Mouse (Mus musculus): ENCODE measurements at regions not wholly inside any gene's neighbourhood (a gene's known extent, or its start where the extent isn't known, plus 50 kb on each side); places are given as distances from the start of the nearest gene placed in this dataset.

- 54% methylated on average over 10 of the region's 10 CpGs for WGBS (ENCODE audit: insufficient replicate concordance)
- H3K27me3 ChIP-seq (replicated peaks): peaks cover 2% of the 10 kb centered on the region; the same call in 1 of the 2 replicates
- H3K4me1 ChIP-seq: peaks cover 56% of the 10 kb centered on the region
- peak overlapping the region; percentile 10; the same call in 1 of the 2 replicates for H3K4me2 ChIP-seq
- H3K27ac ChIP-seq: no peak overlapping the region
- no peak overlapping the region for H3K9ac ChIP-seq
- H3K36me3 ChIP-seq: no peaks in the 10 kb centered on the region
- no peaks in the 10 kb centered on the region for H3K9me3 ChIP-seq (replicated peaks)
- no peak overlapping the region for H3K4me3 ChIP-seq
- peak; percentile 31; the same call in 1 of the 2 replicates for ATAC-seq
These were observed 69.1 kb upstream of the Serp2 start for GRCm38 (mm10) chr14:76625589-76626368.

DNA sequence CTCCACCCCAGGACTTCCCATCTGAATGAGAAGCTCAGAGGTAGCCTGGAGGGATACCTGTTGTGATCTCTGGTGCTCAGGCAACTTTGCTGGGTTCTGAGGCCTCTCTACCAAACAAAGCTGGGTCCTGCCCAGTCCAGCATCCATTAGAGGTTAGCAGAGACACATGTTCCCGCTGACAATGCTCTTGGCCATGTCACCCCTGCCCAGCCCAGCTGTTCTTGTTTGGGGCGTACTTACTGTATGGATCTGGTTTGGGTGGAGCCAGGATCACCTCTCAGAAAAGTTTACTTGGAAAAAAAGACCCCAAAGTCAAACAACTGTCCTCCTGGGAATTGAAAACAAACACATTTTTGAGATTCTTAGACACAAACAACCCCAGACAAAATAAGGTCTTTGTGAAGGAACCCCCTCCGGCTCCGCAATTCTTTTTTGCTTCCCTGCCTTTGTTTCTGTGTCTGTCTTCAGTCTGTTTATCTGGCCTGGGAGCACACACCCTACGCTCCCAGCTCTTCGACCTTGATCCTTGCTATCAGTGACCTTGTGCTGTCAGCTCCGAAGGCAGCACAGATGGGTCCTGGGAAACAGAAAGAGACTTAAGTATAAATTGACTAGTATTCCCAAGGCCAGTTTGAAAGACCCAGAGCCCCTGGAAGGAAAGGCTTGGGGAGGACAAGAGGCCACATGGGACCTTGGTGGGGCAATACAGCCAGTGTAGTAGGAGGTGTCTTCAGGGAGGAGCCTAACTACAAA is 68.1 kb upstream of the Serp2 start:
- Histone ChIP-seq H3K27me3 (replicated peaks) (no peaks in the 10 kb centered on the region), H3K27ac (no peak overlapping the region; the same call in 1 of the 2 replicates), H3K4me2 (no peak overlapping the region; the same call in 1 of the 2 replicates), H3K9ac (peak overlapping the region; percentile 18; the same call in 1 of the 2 replicates), H3K4me3 (no peak overlapping the region), H3K36me3 (no peaks in the 10 kb centered on the region), H3K4me1 (peaks cover 53% of the 10 kb centered on the region), H3K9me3 (replicated peaks) (no peaks in the 10 kb centered on the region)
- 50% methylated on average over 7 of the region's 7 CpGs for WGBS (ENCODE audit: insufficient replicate concordance)
- 0 out of 2 replicates have a peak, but pooled peaks have one; percentile 40 for ATAC-seq

DNA sequence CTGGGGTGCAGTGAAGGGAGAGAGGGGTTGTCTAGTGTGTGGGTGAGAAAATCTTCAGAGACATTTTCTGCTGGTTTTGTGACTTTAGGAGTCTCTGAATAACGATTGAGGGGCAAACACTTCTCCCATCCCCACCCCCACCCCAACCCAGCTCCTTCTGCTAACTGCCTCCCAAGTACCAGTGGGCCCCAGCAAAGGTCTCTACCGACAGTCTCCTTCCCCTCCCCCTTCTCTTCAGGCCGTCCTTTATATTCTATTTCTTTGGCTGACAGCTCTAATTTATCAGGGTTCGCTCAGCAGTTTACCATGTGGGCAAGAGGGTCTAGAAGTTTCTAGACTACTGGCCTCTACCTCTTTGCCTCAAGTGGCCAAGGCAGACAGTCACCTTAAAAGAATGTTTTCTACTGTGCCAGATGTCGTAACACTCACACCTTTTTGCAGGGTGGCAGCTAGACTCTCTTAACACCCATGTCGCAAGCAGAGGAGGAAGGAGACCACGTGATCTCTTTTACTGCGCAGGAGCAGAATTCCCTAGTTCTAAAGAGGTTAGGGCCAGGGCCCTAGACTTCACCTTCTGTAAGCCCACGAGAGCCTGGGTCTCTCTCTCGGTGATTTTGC is 66.8 kb upstream of the Serp2 start:
- Histone ChIP-seq H3K4me1 (peaks cover 53% of the 10 kb centered on the region), H3K9ac (no peak overlapping the region), H3K4me3 (no peak overlapping the region), H3K4me2 (peak overlapping the region; percentile 19), H3K27me3 (replicated peaks) (no peaks in the 10 kb centered on the region), H3K9me3 (replicated peaks) (no peaks in the 10 kb centered on the region), H3K36me3 (no peaks in the 10 kb centered on the region), H3K27ac (no peak overlapping the region; the same call in 1 of the 2 replicates)
- ATAC-seq: no peak
- WGBS (ENCODE audit: insufficient replicate concordance): 23% methylated on average over 10 of the region's 10 CpGs

GRCm38 (mm10) chr14:76622634-76623291 is 66.1 kb upstream of the Serp2 start:
- peak overlapping the region; percentile 26; the same call in 1 of the 2 replicates for H3K4me2 ChIP-seq
- H3K9me3 ChIP-seq (replicated peaks): no peaks in the 10 kb centered on the region
- no peak overlapping the region; the same call in 1 of the 2 replicates for H3K27ac ChIP-seq
- no peaks in the 10 kb centered on the region for H3K36me3 ChIP-seq
- no peaks in the 10 kb centered on the region for H3K27me3 ChIP-seq (replicated peaks)
- no peak; the same call in 1 of the 2 replicates for ATAC-seq
- H3K4me1 ChIP-seq: peaks cover 53% of the 10 kb centered on the region
- H3K9ac ChIP-seq: no peak overlapping the region
- WGBS (ENCODE audit: insufficient replicate concordance): 18% methylated on average over 11 of the region's 11 CpGs
- no peak overlapping the region for H3K4me3 ChIP-seq

DNA sequence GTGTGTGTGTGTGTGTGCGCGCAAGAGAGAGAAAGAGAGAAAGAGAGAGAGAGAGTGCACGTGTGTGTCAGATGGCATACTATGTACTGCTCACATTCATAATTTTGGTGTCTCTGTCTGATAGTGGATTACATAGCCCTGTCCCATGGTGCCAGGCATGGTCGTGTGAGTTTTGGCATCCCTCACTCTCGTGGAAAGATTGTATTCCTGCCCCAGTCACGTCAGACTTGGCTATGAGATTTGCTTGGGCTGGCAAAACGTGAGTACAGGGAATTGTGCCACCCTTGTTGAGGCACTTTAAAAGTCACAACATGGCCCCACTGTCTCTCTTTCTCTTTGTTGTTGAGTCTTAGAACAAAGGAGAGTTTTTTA is 62.3 kb upstream of the Serp2 start:
- no peaks in the 10 kb centered on the region for H3K9me3 ChIP-seq (replicated peaks)
- WGBS (ENCODE audit: insufficient replicate concordance): 67% methylated on average over 7 of the region's 7 CpGs
- no peak overlapping the region for H3K9ac ChIP-seq
- H3K27ac ChIP-seq: no peak overlapping the region
- no peaks in the 10 kb centered on the region for H3K27me3 ChIP-seq (replicated peaks)
- H3K4me1 ChIP-seq: peaks cover 45% of the 10 kb centered on the region
- H3K36me3 ChIP-seq: no peaks in the 10 kb centered on the region
- ATAC-seq: no peak
- no peak overlapping the region for H3K4me3 ChIP-seq
- no peak overlapping the region for H3K4me2 ChIP-seq

DNA sequence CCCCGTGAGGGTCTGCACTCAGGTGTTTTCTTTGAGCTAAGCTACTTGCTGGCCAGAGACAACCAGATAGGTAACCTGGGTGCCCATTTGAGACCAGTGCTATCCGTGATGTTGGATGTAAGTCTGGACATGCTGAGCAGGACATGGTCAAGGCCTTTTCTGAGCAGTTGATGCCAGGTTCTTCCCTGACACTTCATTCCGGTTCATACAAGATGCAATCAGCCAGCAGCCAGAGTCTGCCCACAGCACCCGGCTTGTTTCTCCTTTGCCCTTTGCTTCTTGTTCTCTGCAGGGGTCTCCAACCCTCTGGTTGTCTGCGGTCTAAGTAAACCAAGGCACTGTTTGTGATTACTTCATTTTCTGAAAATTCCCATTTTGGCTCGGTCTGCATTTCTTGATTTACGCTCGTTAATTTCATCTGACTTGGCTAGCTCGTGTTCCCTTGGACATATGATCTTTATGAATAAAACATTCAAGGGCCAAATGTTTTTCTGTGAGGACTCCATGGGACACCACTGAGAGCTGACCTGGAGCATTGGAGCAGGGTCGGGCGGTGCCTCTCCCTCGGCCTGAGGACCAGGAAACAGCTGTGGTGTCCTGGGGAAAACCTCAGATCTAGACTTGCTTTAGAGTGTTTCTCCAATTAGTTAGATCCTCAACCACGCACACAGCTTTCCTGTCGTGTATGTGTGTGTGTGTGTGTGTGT is 61.8 kb upstream of the Serp2 start:
- 59% methylated on average over 14 of the region's 14 CpGs for WGBS (ENCODE audit: insufficient replicate concordance)
- H3K36me3 ChIP-seq: no peaks in the 10 kb centered on the region
- no peaks in the 10 kb centered on the region for H3K9me3 ChIP-seq (replicated peaks)
- ATAC-seq: no peak
- H3K4me3 ChIP-seq: no peak overlapping the region
- peaks cover 39% of the 10 kb centered on the region for H3K4me1 ChIP-seq
- no peak overlapping the region for H3K4me2 ChIP-seq
- no peaks in the 10 kb centered on the region for H3K27me3 ChIP-seq (replicated peaks)
- H3K9ac ChIP-seq: no peak overlapping the region
- no peak overlapping the region for H3K27ac ChIP-seq

DNA sequence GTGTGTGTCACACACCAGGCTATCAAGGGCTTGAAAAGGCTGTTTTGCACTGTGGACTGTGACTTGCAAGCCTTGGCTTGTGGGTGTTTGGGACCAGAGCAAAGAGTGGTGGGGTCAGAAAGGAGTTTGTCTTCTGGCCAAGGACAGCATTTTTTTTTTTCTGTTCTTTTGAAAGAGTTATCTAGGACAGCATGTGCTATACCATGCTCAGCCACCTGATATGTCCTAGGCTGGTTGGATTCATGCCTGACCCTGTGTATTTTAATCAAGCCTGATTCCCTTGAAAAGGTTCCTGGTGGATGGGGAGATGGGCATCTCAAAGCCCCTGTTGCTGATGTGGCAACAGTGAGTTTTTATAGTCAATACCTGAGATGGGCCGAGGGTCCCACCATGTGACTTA is 61.2 kb upstream of the Serp2 start:
- H3K36me3 ChIP-seq: no peaks in the 10 kb centered on the region
- ATAC-seq: no peak
- H3K4me3 ChIP-seq: no peak overlapping the region
- H3K4me2 ChIP-seq: no peak overlapping the region
- peaks cover 33% of the 10 kb centered on the region for H3K4me1 ChIP-seq
- H3K27ac ChIP-seq: no peak overlapping the region
- H3K9ac ChIP-seq: no peak overlapping the region
- no peaks in the 10 kb centered on the region for H3K9me3 ChIP-seq (replicated peaks)
- 72% methylated on average over 1 of the region's 1 CpGs for WGBS (ENCODE audit: insufficient replicate concordance)
- no peaks in the 10 kb centered on the region for H3K27me3 ChIP-seq (replicated peaks)

DNA sequence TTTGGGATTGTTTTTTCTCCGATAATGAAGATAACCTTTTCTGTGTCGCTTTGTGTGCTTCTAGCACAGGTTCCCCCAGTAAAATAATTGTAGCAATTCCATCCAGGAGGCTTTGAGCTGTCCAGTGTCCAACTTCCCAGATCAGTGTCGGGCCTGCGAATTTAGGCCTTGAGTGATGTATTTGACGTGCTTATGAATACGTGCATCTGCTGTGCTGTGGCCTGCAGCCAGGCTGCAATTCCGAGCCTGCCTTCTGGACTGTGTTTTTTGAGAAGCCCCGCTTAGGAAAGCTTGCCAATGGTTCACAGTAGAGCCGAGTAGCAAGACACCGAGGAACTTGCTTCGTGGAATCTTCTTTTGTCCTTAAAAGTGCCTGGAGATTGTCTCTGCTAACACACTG is 60.8 kb upstream of the Serp2 start:
- no peak for ATAC-seq
- 75% methylated on average over 11 of the region's 11 CpGs for WGBS (ENCODE audit: insufficient replicate concordance)
- peaks cover 29% of the 10 kb centered on the region for H3K4me1 ChIP-seq
- no peaks in the 10 kb centered on the region for H3K27me3 ChIP-seq (replicated peaks)
- H3K4me3 ChIP-seq: no peak overlapping the region
- no peak overlapping the region for H3K4me2 ChIP-seq
- no peaks in the 10 kb centered on the region for H3K9me3 ChIP-seq (replicated peaks)
- H3K36me3 ChIP-seq: no peaks in the 10 kb centered on the region
- H3K27ac ChIP-seq: no peak overlapping the region
- no peak overlapping the region for H3K9ac ChIP-seq

- WGBS (ENCODE audit: insufficient replicate concordance): 60% methylated on average over 3 of the region's 3 CpGs
- Histone ChIP-seq H3K36me3 (no peaks in the 10 kb centered on the region), H3K27ac (no peak overlapping the region), H3K9ac (no peak overlapping the region), H3K4me1 (peaks cover 18% of the 10 kb centered on the region), H3K9me3 (replicated peaks) (no peaks in the 10 kb centered on the region), H3K4me3 (no peak overlapping the region), H3K4me2 (no peak overlapping the region), H3K27me3 (replicated peaks) (no peaks in the 10 kb centered on the region; the same call in 1 of the 2 replicates)
- no peak for ATAC-seq
These were observed 59.6 kb upstream of the Serp2 start for GRCm38 (mm10) chr14:76616367-76616683.

DNA sequence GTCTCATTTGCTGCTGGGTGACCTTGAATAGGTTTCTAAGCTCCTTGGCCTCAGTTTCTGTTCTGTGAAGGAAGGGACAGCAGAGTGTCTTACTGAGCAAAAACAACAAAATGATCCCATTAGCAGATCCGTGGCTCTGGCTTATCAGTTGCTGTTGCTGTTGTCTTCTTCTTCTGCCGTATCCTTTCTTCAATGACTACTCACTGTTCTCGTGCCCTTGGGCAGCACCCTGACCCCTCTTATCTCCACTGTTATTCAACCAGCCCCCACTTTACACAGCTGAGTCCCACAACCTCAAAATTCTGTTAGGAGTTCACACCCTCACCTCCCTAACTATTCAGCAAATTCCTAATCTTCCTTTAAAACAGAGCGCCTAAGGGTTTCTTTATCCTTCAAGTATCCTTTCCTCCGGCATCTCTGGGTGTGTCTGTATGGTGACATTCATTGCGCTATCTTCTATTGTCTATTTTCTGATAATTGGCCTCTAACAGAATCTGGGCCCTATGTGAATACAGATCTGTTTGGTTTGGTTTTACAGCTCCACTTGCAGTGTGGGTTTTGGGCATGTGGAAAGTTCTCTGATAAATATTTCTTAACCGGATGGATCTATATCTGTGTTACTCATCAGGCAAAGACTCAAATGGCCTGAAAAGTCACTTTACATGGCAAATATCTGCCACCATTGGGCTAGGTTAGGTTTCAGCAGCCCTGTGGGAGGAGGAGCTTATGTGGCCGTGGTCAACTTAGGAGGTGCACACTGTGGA is 59.1 kb upstream of the Serp2 start:
- Histone ChIP-seq H3K4me3 (no peak overlapping the region), H3K36me3 (no peaks in the 10 kb centered on the region), H3K4me2 (no peak overlapping the region), H3K27me3 (replicated peaks) (no peaks in the 10 kb centered on the region; the same call in 1 of the 2 replicates), H3K9ac (no peak overlapping the region), H3K27ac (no peak overlapping the region), H3K4me1 (peaks cover 21% of the 10 kb centered on the region), H3K9me3 (replicated peaks) (no peaks in the 10 kb centered on the region)
- ATAC-seq: no peak
- WGBS (ENCODE audit: insufficient replicate concordance): 39% methylated on average over 8 of the region's 8 CpGs

- no peak overlapping the region for H3K27ac ChIP-seq
- H3K27me3 ChIP-seq (replicated peaks): no peaks in the 10 kb centered on the region; the same call in 1 of the 2 replicates
- no peaks in the 10 kb centered on the region for H3K36me3 ChIP-seq
- peaks cover 27% of the 10 kb centered on the region for H3K4me1 ChIP-seq
- no peak for ATAC-seq
- 61% methylated on average over 11 of the region's 11 CpGs for WGBS (ENCODE audit: insufficient replicate concordance)
- no peaks in the 10 kb centered on the region for H3K9me3 ChIP-seq (replicated peaks)
- no peak overlapping the region for H3K9ac ChIP-seq
- H3K4me2 ChIP-seq: no peak overlapping the region
- H3K4me3 ChIP-seq: no peak overlapping the region
These were observed 58.5 kb upstream of the Serp2 start for GRCm38 (mm10) chr14:76615182-76615581.

All from liver, embryonic 12.5 days (tissue).